Mouse (Mus musculus) limb, embryonic 10.5 days (tissue): Measurements from ENCODE around the gene Hps3. TPM values are rescaled to one million over a fixed set of nuclear protein-coding genes. Genes with fewer than 3 reads are reported as not detected.
"Not testable (repeated sequence)": the region's sequence is repeated elsewhere in the genome, so short reads cannot be mapped to it uniquely, and the experiment has no call there.

Experiments
- DNase-seq: peaks from one replicate; pipeline ENCODE4 v3.0.0-alpha.2; 2017; ENCODE audit warnings: low spot score
- H3K27ac ChIP-seq: fragments of 300-500 bp; sonication (generic); 2 replicates; pipeline ENCODE4 v1.5.1; 2016; ENCODE audit warnings: mild to moderate bottlenecking
- H3K27me3 ChIP-seq: fragments of 300-500 bp; sonication (generic); 2 replicates; pipeline ENCODE4 v1.6.1; 2016; ENCODE audit warnings: low read depth, mild to moderate bottlenecking; ENCODE audit not compliant: poor library complexity, severe bottlenecking
- H3K36me3 ChIP-seq: fragments of 300-500 bp; sonication (generic); 2 replicates; pipeline ENCODE4 v1.6.1; 2016; ENCODE audit warnings: mild to moderate bottlenecking, moderate library complexity
- H3K4me1 ChIP-seq: fragments of 300-500 bp; sonication (generic); 2 replicates; pipeline ENCODE4 v1.6.1; 2016
- H3K4me3 ChIP-seq: fragments of 300-500 bp; sonication (generic); 2 replicates; pipeline ENCODE4 v1.5.1; 2016; ENCODE audit warnings: mild to moderate bottlenecking, moderate library complexity
- H3K9me3 ChIP-seq: fragments of 300-500 bp; sonication (generic); replicated peaks from 2 replicates; pipeline ENCODE4 v1.6.1; 2016; ENCODE audit warnings: mild to moderate bottlenecking
- WGBS: fragments of 180-500 bp; shearing (Covaris S2); methylation state at CpG from one replicate; pipeline ENCODE4 v1.1.7; 2016; 5-methylcytosine and 5-hydroxymethylcytosine counted together
- polyA plus RNA-seq: library from polyadenylated mRNA; unstranded; fragments of >200 nt; fragmentation: Nextera tagmentation; extraction: Ambion mirVana; gene quantifications from 2 replicates; pipeline ENCODE4 v1.2.1, GENCODE M21; 2016

The Hps3 gene
- polyA plus RNA-seq, 1 experiment from 2014 or later = 7.9 TPM

- Histone ChIP-seq H3K9me3 (no peaks in the 10 kb centered on the region), H3K36me3 (no peaks in the 10 kb centered on the region), H3K4me3 (no peak overlapping the region), H3K27ac (no peak overlapping the region), H3K27me3 (no peaks in the 10 kb centered on the region), H3K4me1 (0 out of 2 replicates have a peak, but pooled peaks cover 1% of the 10 kb centered on the region)
- DNase-seq = no peak
- 79% methylated on average over 1 of the region's 1 CpGs for WGBS
These were observed 76.1 kb downstream of the Hps3 start for GRCm38 (mm10) chr3:19958983-19959382.

GRCm38 (mm10) chr3:19958031-19958430, 77.1 kb downstream of the Hps3 start:
- no peak for DNase-seq
- Histone ChIP-seq H3K27ac (no peak overlapping the region), H3K4me3 (no peak overlapping the region), H3K36me3 (no peaks in the 10 kb centered on the region), H3K27me3 (no peaks in the 10 kb centered on the region), H3K4me1 (0 out of 2 replicates have a peak, but pooled peaks cover 3% of the 10 kb centered on the region), H3K9me3 (no peaks in the 10 kb centered on the region)

GRCm38 (mm10) chr3:19956885-19957284, 78.2 kb downstream of the Hps3 start, which contains the start of gene Cp:
TSS of gene Cp (plus strand) at chr3:19957054.
- Histone ChIP-seq H3K36me3 (no peaks in the 10 kb centered on the region), H3K4me3 (no peak within 1 kb of the TSS), H3K27ac (no peak within 1 kb of the TSS), H3K9me3 (no peaks in the 10 kb centered on the region), H3K4me1 (0 out of 2 replicates have a peak, but pooled peaks cover 3% of the 10 kb centered on the region), H3K27me3 (no peaks in the 10 kb centered on the region)
- 77% methylated on average over 5 of the region's 5 CpGs for WGBS
- DNase-seq = no peak

- Histone ChIP-seq H3K4me3 (no peak overlapping the region), H3K9me3 (no peaks in the 10 kb centered on the region), H3K36me3 (no peaks in the 10 kb centered on the region), H3K27ac (no peak overlapping the region), H3K27me3 (no peaks in the 10 kb centered on the region), H3K4me1 (0 out of 2 replicates have a peak, but pooled peaks cover 3% of the 10 kb centered on the region)
- no peak for DNase-seq
- WGBS = 67% methylated on average over 3 of the region's 3 CpGs
These were observed 81.2 kb downstream of the Hps3 start for GRCm38 (mm10) chr3:19953865-19954264.

- WGBS = 68% methylated on average over 1 of the region's 1 CpGs
- Histone ChIP-seq H3K36me3 (no peaks in the 10 kb centered on the region), H3K9me3 (no peaks in the 10 kb centered on the region), H3K27me3 (no peaks in the 10 kb centered on the region), H3K4me3 (no peak overlapping the region), H3K27ac (no peak overlapping the region), H3K4me1 (0 out of 2 replicates have a peak, but pooled peaks cover 3% of the 10 kb centered on the region)
- DNase-seq = no peak
These were observed 81.7 kb downstream of the Hps3 start for GRCm38 (mm10) chr3:19953425-19953824.

GRCm38 (mm10) chr3:19949401-19949800, 85.7 kb downstream of the Hps3 start:
- not testable (repeated sequence) for DNase-seq, H3K27ac ChIP-seq, H3K36me3 ChIP-seq, H3K9me3 ChIP-seq, H3K4me1 ChIP-seq, H3K4me3 ChIP-seq, H3K27me3 ChIP-seq
- WGBS = 90% methylated on average over 1 of the region's 1 CpGs

GRCm38 (mm10) chr3:19948552-19948951, 86.6 kb downstream of the Hps3 start:
- Histone ChIP-seq H3K4me3 (no peak overlapping the region), H3K27me3 (no peaks in the 10 kb centered on the region), H3K4me1 (no peaks in the 10 kb centered on the region), H3K9me3 (no peaks in the 10 kb centered on the region), H3K36me3 (no peaks in the 10 kb centered on the region), H3K27ac (no peak overlapping the region)
- DNase-seq = no peak

Other genes with a start within 250 kb of the Hps3 start
- gene Cp, start 78.3 kb downstream of the Hps3 start, polyA plus RNA-seq = 0.13 TPM in 1 of 2 replicates, not detected in the other
- gene Hltf, start 22.5 kb upstream of the Hps3 start, polyA plus RNA-seq = 14.1 and 18.9 TPM in 2 replicates
- gene Gyg, start 120.0 kb upstream of the Hps3 start, polyA plus RNA-seq = 43.1 and 44.2 TPM in 2 replicates
- not detected in 2 replicates for gene Cpa3, start 206.9 kb upstream of the Hps3 start, polyA plus RNA-seq
- not detected in 2 replicates for gene Cpb1, start 240.4 kb upstream of the Hps3 start, polyA plus RNA-seq